Mouse (Mus musculus): ENCODE measurements around the gene Upk3b. TPM values are rescaled to one million over a fixed set of nuclear protein-coding genes. Genes with fewer than 3 reads are reported as not detected.

Upk3b gene
- 6.4 and 10.7 TPM in 2 replicates for polyA plus RNA-seq (2012; rRNA removed)

GRCm38 (mm10) chr5:136038258-136039214 is at the start of gene Upk3b:
Gene Upk3b, plus strand, starts transcription at chr5:136038496.

GRCm38 (mm10) chr5:135994725-135995687 is 43.3 kb upstream of the Upk3b start, which contains the start of gene Dtx2:
Gene Dtx2, plus strand, starts transcription at chr5:135994800.

GRCm38 (mm10) chr5:136054301-136055077 is 16.2 kb downstream of the Upk3b start, which contains the start of gene Upk3bl:
Gene Upk3bl, plus strand, starts transcription at chr5:136054492.

DNA sequence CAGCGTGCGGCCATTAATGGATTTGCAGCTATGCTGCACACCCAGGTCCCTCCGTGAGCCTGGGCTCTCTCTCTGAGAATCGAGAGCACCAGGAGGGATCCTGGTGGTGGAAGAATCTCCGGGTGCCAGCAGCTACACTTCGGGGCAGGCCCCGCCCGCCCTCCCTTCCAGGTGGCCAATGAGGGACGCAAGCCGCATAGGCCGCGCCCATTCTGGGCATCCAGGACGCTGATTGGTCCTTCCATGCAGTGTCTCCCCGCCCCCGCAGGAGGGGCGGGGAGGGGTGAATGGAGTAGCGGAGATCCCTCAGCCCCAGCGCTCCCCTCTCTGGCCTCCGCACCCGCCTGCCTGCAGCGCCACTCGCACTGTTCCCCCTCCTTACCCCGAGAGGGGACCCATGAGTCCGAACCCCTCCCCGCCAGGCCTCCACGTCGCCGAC is 45.4 kb downstream of the Upk3b start, which contains the start of gene Rasa4:
Rasa4 (plus strand) TSS at position 248 of the 439 bp plus-strand sequence.

Other genes with a start within 250 kb of the Upk3b start
- 0.80 and 0.88 TPM in 2 replicates for gene Srrm3, start 231.6 kb upstream of the Upk3b start, polyA plus RNA-seq (2012; rRNA removed)
- 537 and 542 TPM in 2 replicates for gene Hspb1, start 150.6 kb upstream of the Upk3b start, polyA plus RNA-seq (2012; rRNA removed)
- gene Ywhag, start 103.9 kb upstream of the Upk3b start, polyA plus RNA-seq (2012; rRNA removed): 47.6 and 51.1 TPM in 2 replicates
- gene Ssc4d, start 64.0 kb upstream of the Upk3b start, polyA plus RNA-seq (2012; rRNA removed): 4.8 and 6.5 TPM in 2 replicates
- not detected in 2 replicates for gene Zp3, start 58.4 kb upstream of the Upk3b start, polyA plus RNA-seq (2012; rRNA removed)
- gene Dtx2, start 43.7 kb upstream of the Upk3b start, polyA plus RNA-seq (2012; rRNA removed): 17.9 and 19.8 TPM in 2 replicates
- gene Upk3bl, start 16.0 kb downstream of the Upk3b start, polyA plus RNA-seq (2012; rRNA removed): 1.2 and 1.7 TPM in 2 replicates
- 49.2 and 51.5 TPM in 2 replicates for gene Rasa4, start 45.4 kb downstream of the Upk3b start, polyA plus RNA-seq (2012; rRNA removed)
- 38.7 and 39.8 TPM in 2 replicates for gene Polr2j, start 78.1 kb downstream of the Upk3b start, polyA plus RNA-seq (2012; rRNA removed)
- gene Lrwd1, start 97.6 kb downstream of the Upk3b start, polyA plus RNA-seq (2012; rRNA removed): 25.9 and 27.6 TPM in 2 replicates
- 17.7 and 22.7 TPM in 2 replicates for gene Alkbh4, start 97.7 kb downstream of the Upk3b start, polyA plus RNA-seq (2012; rRNA removed)
- 52.2 and 62.3 TPM in 2 replicates for gene Orai2, start 132.2 kb downstream of the Upk3b start, polyA plus RNA-seq (2012; rRNA removed)
- gene Prkrip1, start 160.5 kb downstream of the Upk3b start, polyA plus RNA-seq (2012; rRNA removed): 8.7 and 13.2 TPM in 2 replicates
- gene Sh2b2, start 208.1 kb downstream of the Upk3b start, polyA plus RNA-seq (2012; rRNA removed): 3.9 and 4.2 TPM in 2 replicates

All from colon, adult 2 months (tissue).